Mouse (Mus musculus): ENCODE results near the gene Tbc1d16.

DNA sequence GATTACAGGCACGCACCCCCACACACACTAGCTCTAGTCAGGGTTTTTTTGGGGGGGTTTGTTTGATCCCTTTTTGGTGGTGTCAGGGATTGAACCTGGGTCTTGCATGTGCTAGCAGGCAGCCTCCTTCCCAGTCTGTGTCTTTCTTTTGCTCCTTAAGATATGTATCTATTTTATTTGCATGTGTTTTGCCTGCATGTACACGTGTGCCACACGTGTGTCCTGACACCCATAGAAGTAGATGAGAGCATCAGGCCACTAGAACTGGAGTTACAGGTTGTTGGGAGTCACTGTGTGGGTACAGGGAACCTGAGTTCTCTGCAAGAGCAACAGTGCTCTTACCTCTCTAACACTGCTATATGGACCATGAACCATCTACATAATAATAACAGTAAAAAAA lies 39.0 kb downstream of the Tbc1d16 start:
- TF ChIP-seq POLR2A (IDR thresholded peaks at IDR 0.05; ENCODE audit: low read depth, low read length) (no peak), CTCF (IDR thresholded peaks at IDR 0.05; ENCODE audit: extremely low read depth, insufficient read length, insufficient replicate concordance, low read depth, low read length) (no peak)

Measured in small intestine, adult 2 months (tissue).